Mouse (Mus musculus): ENCODE data around the gene Whamm.

Gene Whamm

DNA sequence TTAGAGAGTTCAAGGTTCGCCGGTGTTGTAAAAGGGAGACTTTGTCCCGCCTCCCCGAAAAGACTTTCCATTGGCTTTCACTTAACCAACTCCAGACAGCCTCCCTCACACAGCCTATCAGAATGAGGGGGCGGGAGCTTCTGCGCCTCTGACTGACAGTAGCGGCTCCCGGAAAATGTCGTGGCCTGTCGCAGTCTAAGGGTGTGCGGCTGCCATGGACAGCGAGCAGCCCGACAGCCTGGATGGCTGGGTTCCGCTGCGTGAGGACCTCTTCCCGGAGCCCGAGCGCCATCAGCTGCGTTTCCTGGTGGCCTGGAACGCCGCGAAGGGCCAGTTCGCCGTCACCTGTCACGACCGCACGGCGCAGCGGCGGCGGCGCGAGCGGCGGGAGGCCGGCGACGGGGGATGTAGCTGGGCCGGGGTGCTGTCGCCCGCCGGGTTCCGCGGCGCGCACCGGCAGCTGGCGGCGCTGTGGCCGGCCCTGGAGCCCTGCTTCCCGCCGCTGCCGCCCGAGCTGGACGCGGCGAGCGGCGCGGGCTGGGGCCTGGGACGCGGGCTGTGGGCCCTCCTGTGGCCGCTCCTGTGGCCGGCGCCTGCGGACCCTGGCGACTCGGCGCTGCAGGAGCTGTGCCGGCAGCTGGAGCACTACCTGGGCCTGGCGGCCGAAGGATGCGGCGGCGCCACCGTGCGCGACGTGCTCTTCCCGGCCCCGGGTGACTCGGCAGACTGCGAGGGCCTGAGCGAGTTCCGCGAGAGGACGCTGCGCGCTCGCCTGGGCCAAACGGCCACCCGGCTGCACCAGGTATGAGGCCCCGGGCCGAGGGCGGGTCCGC is at the start of gene Whamm:
Gene Whamm, plus strand, starts transcription at position 159 of the 833 bp plus-strand sequence.
- peak; percentile 74 for DNase-seq (ENCODE audit: extremely low spot score, low read depth, low spot score)

DNA sequence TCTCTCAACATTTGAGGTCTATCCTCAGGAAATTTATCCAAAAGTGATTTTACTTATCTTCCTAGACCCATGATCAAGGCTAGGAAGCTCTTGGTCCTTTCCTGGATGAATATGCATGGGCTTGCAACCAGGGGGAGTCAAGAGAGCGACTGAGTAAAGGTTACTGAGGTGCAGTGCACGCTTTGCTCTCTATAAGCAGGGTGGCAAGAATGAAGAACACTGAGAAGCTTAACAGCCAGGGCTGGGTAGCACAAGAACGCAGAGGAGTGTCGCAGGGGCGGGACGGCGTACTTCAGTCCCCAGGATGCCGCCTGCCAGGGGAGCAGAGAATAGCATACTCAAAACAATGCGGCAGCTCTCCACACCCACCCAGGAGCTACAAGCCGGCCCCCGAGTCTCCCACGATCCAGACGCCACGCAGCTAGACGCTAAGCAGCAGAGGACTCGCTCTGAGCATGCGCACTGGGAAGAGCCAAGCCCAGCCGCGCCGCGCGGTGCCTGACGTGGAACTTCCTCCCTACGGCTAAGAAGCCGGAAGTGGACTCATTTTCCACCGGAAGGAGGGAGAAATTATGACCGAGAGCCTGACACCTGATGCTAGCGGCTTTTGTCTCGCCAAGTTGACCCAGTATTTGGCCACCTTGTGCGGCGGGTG is 47.9 kb upstream of the Whamm start:
- DNase-seq (ENCODE audit: extremely low spot score, low read depth, low spot score) = peak; percentile 58

DNA sequence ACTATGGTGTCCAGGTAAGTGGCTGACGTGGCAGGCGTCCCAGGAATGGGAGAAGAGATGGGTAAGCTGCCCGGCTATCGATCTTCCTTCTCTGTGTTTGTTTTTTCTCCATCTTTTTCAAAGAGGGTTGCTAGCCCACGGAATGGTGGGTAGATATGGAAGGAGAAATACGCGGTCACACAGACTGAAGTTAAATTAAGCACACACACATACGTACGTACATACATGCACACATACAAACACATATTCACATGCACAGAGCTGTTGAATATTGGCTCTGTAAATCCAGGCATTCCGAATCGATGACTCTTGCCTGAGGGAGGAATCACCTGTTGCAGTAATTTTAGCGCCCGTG is 47.4 kb upstream of the Whamm start:
- DNase-seq (ENCODE audit: extremely low spot score, low read depth, low spot score) = no peak

GRCm38 (mm10) chr7:81528918-81529317 is 42.1 kb upstream of the Whamm start:
- no peak for DNase-seq (ENCODE audit: extremely low spot score, low read depth, low spot score)

DNA sequence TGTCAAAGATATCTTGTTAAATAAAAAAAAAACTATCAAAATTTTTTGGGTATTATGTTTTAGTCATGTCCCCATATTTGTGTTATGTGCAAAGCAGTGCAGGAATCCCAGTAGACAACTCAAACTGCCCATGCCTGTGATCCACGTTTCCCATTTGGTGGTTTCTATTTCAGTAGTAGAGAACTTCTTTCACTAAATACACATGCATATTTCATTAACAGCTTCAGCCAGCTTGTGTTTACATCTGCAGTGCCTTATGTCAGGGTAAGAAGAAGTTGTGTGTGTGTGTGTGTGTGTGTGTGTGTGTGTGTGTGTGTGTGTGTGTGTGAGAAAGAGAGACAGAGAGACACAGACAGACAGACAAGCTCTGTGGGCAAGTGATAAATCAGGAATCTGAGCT is 39.6 kb upstream of the Whamm start:
- DNase-seq (ENCODE audit: extremely low spot score, low read depth, low spot score) = no peak

- DNase-seq (ENCODE audit: extremely low spot score, low read depth, low spot score) = no peak
These were observed 34.6 kb upstream of the Whamm start for GRCm38 (mm10) chr7:81536478-81536877.

- DNase-seq (ENCODE audit: extremely low spot score, low read depth, low spot score) = no peak
These were observed 32.9 kb upstream of the Whamm start for GRCm38 (mm10) chr7:81538070-81538675.

DNA sequence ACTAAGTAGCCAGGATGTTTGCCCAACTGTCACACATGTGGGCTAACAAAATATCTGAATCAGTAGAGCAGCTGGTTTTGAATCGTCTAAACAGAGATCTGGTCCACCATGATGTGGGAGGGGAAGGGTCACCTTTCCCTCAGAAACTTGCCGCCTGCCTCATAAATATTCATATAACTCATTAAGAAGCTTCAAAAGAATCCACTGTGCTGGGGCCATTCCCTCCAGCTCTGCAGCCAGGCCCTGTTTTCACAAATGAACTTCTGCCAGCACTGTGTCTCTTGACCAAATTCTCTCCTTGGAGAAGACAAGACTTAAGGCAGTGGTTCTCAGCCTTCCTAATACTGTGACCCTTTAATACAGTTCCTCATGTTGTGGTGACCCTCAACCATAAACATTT is 31.5 kb upstream of the Whamm start:
- DNase-seq (ENCODE audit: extremely low spot score, low read depth, low spot score) = no peak

DNA sequence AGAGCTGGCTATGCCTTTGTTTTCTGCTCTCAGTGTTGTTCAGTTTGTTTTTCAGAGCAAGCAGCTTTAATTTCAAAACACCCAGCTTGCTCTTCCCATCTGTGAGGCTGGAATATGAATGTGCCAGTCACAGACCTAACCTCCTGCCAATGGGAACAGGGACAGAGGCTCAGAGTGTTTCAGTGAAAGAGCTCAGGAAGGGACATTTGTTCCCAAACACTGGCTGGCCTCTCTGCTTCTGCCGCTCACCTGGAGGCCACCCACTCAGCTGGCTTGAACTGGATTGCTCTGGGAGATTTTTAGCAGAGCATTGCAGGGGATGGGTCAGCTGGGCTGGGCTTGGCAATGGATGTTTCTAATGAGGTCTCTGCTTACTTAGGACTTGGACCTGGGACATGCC is 30.1 kb upstream of the Whamm start:
- no peak for DNase-seq (ENCODE audit: extremely low spot score, low read depth, low spot score)

DNA sequence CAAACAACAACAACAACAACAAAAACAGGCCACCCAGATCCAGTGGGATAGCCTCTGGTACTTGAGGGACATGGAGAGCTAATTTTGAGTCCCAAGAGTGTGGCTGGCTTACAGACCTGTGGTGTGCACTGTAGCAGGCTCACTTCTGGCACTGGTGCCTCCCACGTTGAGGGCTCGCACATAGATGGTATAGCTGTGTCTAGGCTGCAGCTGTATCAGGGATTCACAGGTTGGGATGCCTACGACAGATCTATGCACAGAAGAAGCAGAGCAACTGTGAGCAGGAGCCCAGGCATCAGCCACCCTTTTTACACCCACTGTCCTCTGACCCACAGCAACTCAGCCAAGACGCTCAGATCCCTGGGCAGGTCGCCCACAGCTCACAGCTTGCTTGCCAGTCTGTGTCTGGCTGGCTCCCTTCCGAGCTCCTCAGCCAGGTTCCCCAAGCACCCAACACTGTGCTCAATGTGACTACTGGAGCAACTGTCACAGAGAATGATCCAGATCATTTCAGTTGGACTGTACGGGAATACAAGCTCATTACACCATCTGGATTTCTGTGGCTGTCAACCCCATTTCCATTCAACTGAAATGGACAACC is 29.0 kb upstream of the Whamm start:
- no peak for DNase-seq (ENCODE audit: extremely low spot score, low read depth, low spot score)

GRCm38 (mm10) chr7:81542934-81543333 is 28.1 kb upstream of the Whamm start:
- DNase-seq (ENCODE audit: extremely low spot score, low read depth, low spot score) = no peak

DNA sequence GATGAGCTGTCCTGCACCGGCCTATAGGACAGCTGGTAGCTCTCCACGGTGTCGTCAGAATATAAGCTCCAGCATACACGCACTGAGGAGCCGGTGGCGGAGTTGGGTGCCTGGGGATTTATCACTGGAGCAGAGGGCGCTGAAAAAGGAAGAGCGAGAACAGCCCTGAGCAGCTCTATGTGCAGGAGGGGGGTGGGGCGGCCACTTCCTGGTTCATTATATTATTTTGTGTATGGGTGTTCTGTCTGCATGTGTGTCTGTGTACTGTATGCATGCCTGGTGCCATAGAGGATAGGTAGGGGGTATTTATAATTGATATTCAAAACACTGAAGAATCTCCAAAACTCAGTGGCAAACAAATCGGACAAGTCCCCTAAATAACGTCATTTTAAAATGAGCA is 22.2 kb upstream of the Whamm start:
- DNase-seq (ENCODE audit: extremely low spot score, low read depth, low spot score) = no peak

DNA sequence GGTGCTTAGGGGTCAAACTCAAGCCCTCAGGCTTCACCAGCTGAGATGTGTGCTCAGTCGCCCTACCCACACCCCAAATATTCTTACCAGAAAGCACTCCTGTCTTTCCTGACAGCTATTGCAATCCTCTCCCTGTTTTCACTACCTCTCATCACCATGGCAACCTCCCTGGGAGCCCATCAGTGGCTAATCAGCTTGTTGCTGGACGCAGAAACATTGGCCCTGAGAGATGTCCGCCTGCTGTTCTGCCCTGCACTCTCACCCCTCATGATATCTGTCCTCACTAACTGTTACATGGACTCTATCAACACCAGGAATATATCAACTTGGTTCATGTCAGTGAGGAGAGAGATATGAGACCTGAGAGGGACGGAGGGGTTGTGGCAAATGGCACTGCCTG is 17.5 kb upstream of the Whamm start:
- no peak for DNase-seq (ENCODE audit: extremely low spot score, low read depth, low spot score)

- no peak for DNase-seq (ENCODE audit: extremely low spot score, low read depth, low spot score)
These were observed 16.7 kb upstream of the Whamm start for GRCm38 (mm10) chr7:81554369-81554768.

DNA sequence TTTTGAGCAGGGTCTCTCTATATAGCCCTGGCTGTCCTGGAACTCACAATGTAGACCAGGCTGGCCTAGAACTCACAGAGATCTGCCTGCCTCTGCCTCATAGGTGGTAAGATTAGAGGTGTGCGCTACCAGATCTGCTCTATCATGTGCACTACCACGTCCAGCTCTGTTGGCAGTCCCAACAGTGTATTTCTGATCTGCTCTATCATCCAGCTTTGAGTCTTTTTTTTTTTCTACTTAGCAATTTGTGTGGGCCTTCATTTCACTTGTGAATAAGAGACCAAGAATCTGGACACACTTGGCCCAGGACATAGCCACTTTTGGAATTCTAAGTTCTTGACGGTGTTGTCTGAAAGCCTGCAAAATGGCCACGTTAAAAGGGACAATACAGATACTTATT is 14.2 kb upstream of the Whamm start:
- no peak for DNase-seq (ENCODE audit: extremely low spot score, low read depth, low spot score)

DNA sequence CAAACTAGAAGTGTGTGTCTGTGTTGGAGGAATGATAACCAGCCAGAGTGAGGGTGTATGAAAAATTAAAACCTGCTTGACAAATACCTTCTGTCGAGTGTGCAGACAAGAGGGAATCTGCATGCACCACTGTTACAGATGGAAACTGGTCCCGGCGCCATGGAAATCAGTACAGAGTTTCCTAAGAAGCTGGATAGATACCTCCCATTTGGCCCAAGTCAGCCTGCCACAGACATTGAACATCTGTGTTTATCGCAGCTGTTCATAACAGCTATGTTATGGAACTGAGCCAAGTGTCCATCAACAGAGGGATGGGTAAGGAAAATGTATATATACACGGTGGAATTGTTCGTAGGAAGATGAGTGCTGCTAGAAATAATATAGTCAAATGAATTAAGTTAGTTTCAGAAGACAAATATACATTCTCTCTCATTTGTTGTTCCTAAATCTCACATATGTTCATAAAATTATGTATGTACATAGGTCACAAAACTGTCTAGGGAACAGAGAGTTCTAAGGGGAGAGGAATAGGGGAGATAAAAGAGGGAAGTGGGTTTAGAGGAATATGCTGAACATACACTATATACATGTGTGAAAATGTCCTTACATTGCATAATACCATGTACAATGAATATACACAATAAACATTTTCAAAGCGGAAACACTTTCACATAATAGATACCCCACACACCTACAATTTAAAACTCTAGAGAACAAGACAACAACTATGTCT is 13.6 kb upstream of the Whamm start:
- DNase-seq (ENCODE audit: extremely low spot score, low read depth, low spot score) = no peak

- no peak for DNase-seq (ENCODE audit: extremely low spot score, low read depth, low spot score)
These were observed 13.1 kb upstream of the Whamm start for GRCm38 (mm10) chr7:81557985-81558360.

DNA sequence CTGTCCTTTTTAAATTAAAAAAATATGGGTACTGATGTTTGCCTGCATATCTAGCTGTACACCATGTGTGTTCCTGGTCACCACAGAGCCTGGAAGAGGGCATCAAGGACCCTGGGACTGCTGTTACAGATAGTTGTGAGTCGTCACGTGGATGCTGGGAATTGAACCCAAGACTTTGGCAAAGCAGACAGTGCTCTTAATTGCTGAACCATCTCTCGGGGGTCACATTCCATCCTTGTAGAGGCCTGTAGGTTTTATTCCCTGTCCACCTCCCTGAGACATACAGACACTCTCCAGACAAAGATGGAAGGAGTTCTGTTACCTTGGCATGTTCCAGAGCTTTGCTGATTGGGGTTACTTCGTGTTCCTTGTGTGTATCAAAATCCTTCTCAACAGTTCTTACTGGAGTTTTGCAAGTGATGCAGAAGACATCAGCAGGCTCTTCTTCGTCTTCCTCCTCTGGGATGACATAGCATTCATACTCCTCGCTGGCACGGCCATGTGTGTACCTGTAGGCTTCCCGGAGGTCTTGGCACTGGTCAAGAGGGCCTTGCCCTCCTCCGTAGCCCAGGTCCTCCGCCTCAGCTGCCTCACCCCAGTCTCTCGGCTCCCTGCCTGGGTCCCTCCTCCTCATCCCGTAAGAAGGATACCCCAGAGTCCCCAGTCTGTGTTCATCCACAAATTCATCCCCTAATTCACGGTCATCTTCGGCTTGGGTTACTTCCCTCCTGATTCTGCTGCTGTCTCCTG is 11.7 kb upstream of the Whamm start:
- DNase-seq (ENCODE audit: extremely low spot score, low read depth, low spot score) = no peak

GRCm38 (mm10) chr7:81560101-81561049 is 10.7 kb upstream of the Whamm start:
- no peak for DNase-seq (ENCODE audit: extremely low spot score, low read depth, low spot score)

Measured in hindlimb bud, embryonic 11.5 days (tissue).